Mouse (Mus musculus) ES-E14 (cell line): Measurements from ENCODE around the gene Clrn2.

Source experiments
- CHD2 ChIP-seq: IDR thresholded peaks from 2 replicates; pipeline ENCODE4 v1.6.1; 2014; ENCODE audit warnings: mild to moderate bottlenecking, low read depth, low read length, inconsistent platforms
- ZC3H11A ChIP-seq: IDR thresholded peaks from 2 replicates; pipeline ENCODE4 v1.6.1; 2012; ENCODE audit warnings: low read depth, mild to moderate bottlenecking, inconsistent platforms, low read length, borderline replicate concordance

DNA sequence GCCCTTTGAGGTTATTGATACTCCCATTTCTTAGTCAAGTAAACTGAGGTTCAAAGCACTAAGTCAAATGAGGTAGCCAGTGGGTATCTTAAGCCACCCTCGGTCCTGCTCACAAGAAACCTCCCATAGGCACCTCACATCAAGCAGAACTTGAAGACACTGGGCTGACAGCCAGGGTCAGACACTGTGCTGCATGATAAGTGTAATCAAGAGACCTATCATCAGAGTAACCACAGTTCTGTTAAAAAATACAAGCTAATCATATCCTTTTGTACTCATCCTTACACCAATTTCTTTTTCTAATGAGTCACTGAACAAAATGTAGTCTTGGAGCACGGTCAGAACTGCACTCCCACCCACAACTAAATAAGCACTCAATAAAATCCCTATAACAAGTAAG, 47.4 kb upstream of the Clrn2 start:
- no peak for TF ChIP-seq ZC3H11A
- TF ChIP-seq CHD2: no peak
